Mouse (Mus musculus): ENCODE measurements at regions not wholly inside any gene's neighbourhood (a gene's known extent, or its start where the extent isn't known, plus 50 kb on each side); places are given as distances from the start of the nearest gene placed in this dataset.

DNA sequence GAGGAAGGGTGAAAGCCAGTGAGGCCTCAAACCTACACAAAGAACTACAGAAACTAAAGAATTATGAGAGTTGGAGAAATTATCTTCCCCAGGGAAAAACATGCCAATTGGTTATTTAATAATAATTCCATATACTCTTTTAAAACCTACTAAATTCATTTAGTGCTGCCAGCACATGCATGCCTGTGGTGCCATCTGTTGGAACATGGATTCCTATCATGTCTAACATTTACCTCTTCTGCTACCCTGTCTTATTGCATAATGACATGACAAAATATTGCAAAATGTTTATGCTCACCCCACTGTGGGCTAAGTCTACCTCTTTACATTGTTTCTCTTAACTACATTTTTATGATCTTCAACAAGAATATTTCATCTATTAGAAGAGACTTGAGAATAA, 178.7 kb upstream of the 4933412E24Rik start:
- no peaks in the 10 kb centered on the region for H3K4me1 ChIP-seq (replicated peaks)
- H3K36me3 ChIP-seq = no peaks in the 10 kb centered on the region
- no peak for ATAC-seq
- no peak overlapping the region for H3K9ac ChIP-seq (replicated peaks)
- H3K4me2 ChIP-seq (replicated peaks) = no peak overlapping the region
- H3K27me3 ChIP-seq = no peaks in the 10 kb centered on the region
- H3K4me3 ChIP-seq (replicated peaks) = no peak overlapping the region
- H3K27ac ChIP-seq = no peak overlapping the region
- H3K9me3 ChIP-seq = no peaks in the 10 kb centered on the region

DNA sequence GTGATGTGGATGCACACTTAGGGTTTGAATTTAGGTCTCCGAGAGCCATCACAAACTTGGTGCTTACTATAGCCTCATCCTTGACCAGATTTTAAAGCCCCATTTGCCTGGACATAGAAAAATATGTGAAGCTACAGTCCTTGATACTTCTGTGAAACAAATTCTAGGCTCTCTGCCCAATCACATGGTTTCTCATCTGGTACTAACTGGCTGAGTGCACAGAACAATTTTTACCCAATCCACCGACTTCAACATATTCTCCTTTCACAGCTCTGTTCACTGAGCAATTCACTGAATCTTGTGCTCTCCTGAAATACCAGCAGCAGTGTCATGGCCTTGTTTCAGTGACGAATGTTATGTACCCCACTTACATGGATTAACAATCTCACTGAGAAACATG, 176.7 kb upstream of the 4933412E24Rik start:
- H3K27me3 ChIP-seq = no peaks in the 10 kb centered on the region
- no peak for ATAC-seq
- H3K36me3 ChIP-seq = no peaks in the 10 kb centered on the region

DNA sequence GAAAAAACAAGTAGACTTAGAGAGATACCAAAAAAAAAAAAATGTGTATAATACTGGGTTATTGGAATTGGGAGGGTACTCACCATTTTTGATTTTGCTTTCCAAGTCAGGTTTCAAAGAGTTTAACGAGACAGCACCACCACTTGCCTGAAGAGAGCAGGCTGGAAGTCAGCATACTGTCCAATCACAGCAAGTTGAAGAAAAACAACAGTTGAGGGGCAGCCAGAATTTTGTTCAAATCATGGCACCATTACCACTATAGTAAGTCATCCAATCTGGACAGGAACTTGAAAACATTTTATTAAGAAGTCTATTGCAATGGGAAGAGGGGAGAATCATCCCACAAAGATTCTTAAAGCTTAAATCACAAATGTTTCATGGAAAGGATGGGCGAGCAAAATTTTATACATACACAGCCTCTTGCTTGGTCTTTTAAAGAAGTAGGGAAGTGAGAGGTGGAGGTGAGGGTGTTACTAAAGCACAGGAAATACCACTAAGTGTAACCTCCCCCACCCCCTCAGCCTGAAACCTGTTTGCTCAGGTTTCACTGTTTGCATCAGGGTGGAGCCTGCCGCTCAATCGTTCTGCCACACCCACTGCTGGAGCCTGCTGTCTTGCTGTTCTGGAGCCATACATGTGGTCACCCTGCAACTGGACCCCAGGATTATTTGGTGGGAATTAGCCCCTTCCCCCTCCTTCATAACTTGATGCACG, 170.7 kb upstream of the 4933412E24Rik start:
- H3K9ac ChIP-seq (replicated peaks) = no peak overlapping the region
- WGBS = 70% methylated on average over 5 of the region's 5 CpGs
- ATAC-seq = no peak

More for the DNA sequence above, 176.7 kb upstream of the 4933412E24Rik start:
- no peaks in the 10 kb centered on the region for H3K4me1 ChIP-seq (replicated peaks)
- no peak overlapping the region for H3K27ac ChIP-seq
- no peaks in the 10 kb centered on the region for H3K9me3 ChIP-seq
- H3K9ac ChIP-seq (replicated peaks) = no peak overlapping the region
- H3K4me3 ChIP-seq (replicated peaks) = no peak overlapping the region
- 93% methylated on average over 3 of the region's 3 CpGs for WGBS
- no peak overlapping the region for H3K4me2 ChIP-seq (replicated peaks)

DNA sequence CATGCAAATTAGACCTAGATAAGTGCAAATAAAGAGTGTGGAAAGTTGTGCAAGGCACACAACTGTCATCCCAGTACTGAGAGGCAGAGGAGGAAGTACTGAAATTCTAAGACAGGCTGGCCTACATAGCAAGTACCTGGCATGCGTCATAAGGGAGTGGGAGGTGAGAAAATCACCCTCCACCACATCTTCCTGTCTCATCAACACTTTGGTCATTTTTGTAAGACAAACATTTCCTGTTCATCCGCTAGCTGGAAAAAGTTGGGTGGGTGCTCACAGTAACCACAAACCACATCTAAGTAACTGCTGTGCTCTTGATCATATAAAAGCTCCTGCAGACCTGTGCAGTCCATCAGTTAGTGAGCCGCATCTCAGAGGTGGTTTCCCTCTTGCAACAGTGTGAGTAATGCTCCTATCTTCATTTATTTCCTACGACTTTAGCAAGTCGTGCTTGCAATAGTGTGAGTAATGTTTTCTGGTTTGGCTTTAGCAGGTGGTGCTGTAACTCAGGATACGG, 125.2 kb upstream of the 4933412E24Rik start:
- no peak for ATAC-seq
- no peaks in the 10 kb centered on the region for H3K4me1 ChIP-seq (replicated peaks)
- H3K9me3 ChIP-seq = no peaks in the 10 kb centered on the region
- H3K4me3 ChIP-seq (replicated peaks) = no peak overlapping the region
- no peak overlapping the region for H3K9ac ChIP-seq (replicated peaks)
- WGBS = 93% methylated on average over 6 of the region's 6 CpGs
- no peak overlapping the region for H3K4me2 ChIP-seq (replicated peaks)
- no peak overlapping the region for H3K27ac ChIP-seq
- H3K36me3 ChIP-seq = no peaks in the 10 kb centered on the region
- H3K27me3 ChIP-seq = no peaks in the 10 kb centered on the region

More for the DNA sequence above, 170.7 kb upstream of the 4933412E24Rik start:
- Histone ChIP-seq H3K4me3 (replicated peaks) (no peak overlapping the region), H3K9me3 (no peaks in the 10 kb centered on the region), H3K27me3 (no peaks in the 10 kb centered on the region), H3K36me3 (no peaks in the 10 kb centered on the region), H3K4me2 (replicated peaks) (no peak overlapping the region), H3K27ac (no peak overlapping the region), H3K4me1 (replicated peaks) (no peaks in the 10 kb centered on the region)

DNA sequence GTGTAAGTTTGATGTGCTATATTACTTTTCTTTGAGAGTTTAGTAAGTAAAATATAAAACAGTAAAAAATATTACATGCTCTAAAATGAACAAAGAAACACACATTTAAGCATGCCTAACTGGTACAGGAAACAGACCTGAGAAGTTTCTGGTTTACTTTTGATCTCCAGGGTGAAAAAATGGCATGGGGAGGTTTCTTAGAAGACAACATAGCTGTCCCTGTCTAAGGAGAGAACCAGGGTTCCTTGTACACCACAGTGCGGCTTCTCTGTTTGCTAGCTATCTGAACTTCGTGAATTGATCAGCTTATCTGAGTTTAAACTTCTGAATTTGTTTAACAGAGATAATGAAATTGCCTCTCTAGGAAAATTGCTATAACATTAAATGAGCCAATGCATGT, 120.3 kb upstream of the 4933412E24Rik start:
- 84% methylated on average over 2 of the region's 2 CpGs for WGBS
- Histone ChIP-seq H3K27me3 (no peaks in the 10 kb centered on the region), H3K27ac (no peak overlapping the region), H3K36me3 (no peaks in the 10 kb centered on the region), H3K4me2 (replicated peaks) (no peak overlapping the region), H3K9ac (replicated peaks) (no peak overlapping the region), H3K9me3 (no peaks in the 10 kb centered on the region), H3K4me3 (replicated peaks) (no peak overlapping the region), H3K4me1 (replicated peaks) (no peaks in the 10 kb centered on the region)
- no peak for ATAC-seq

DNA sequence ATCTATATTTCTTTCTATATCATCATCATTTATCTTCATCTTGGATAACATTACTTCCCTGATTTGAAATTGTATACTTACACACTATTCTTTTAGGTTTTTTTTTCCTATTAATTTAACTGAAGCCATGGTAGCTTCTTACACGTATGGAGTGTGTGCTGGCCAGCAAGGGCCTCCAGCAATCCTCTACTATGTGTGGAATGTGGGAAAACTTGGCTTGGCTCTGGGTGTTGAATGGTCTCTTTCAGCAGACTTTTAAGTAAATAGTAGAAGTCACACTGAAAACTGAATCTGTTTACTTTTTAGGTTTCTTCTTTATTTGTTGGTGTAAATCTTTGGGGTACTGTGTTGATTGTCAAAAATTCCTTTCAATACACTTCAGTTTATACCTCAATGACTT, 118.1 kb upstream of the 4933412E24Rik start:
- Histone ChIP-seq H3K27me3 (no peaks in the 10 kb centered on the region), H3K36me3 (no peaks in the 10 kb centered on the region), H3K4me3 (replicated peaks) (no peak overlapping the region), H3K4me1 (replicated peaks) (no peaks in the 10 kb centered on the region), H3K27ac (no peak overlapping the region), H3K9ac (replicated peaks) (no peak overlapping the region), H3K9me3 (no peaks in the 10 kb centered on the region), H3K4me2 (replicated peaks) (no peak overlapping the region)
- 57% methylated on average over 1 of the region's 1 CpGs for WGBS
- ATAC-seq = no peak

DNA sequence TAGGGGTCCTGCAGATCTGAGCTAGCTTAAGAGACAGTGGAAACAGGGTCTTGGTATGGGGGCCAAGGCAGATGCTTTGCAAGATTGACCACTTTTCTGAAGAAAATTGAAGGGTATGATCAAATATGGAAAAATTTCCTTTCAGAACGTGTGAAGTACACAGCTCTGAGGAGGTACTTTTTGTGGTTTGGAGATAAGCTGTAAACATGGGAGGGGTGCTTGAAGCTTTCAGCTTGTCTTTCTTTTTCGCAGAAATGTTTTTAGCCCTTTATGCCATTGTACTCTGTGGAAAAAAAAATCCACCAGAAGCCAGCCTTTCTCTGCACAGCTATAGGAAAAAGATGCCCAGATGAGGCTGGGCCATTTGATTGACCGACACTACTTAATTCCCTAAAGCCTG, 116.3 kb upstream of the 4933412E24Rik start:
- Histone ChIP-seq H3K4me1 (replicated peaks) (no peaks in the 10 kb centered on the region), H3K27ac (no peak overlapping the region), H3K9ac (replicated peaks) (no peak overlapping the region), H3K27me3 (no peaks in the 10 kb centered on the region), H3K36me3 (no peaks in the 10 kb centered on the region), H3K4me2 (replicated peaks) (no peak overlapping the region), H3K4me3 (replicated peaks) (no peak overlapping the region), H3K9me3 (no peaks in the 10 kb centered on the region)
- 81% methylated on average over 3 of the region's 3 CpGs for WGBS
- no peak for ATAC-seq

DNA sequence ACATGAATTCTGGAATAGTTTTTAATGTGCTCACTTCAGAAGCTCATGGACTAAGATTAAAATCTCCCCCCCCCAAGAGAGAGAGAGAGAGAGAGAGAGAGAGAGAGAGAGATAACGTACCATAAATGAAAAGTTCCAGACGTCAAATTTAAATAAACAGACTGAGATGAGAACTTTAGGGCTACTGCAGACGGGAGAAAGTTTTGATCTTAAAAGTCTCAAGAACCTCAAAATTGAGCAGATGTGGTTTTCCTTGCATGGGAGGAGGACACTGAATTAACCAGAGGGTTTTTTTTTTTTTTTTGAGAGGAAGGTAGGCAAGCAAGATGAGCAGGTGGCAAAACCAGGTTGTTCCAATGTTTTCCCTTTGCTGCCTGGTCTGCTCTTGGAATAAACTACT, 108.0 kb upstream of the 4933412E24Rik start:
- Histone ChIP-seq H3K9me3 (no peaks in the 10 kb centered on the region), H3K4me2 (replicated peaks) (no peak overlapping the region), H3K27me3 (no peaks in the 10 kb centered on the region), H3K4me1 (replicated peaks) (no peaks in the 10 kb centered on the region), H3K27ac (no peak overlapping the region), H3K4me3 (replicated peaks) (no peak overlapping the region), H3K36me3 (no peaks in the 10 kb centered on the region), H3K9ac (replicated peaks) (no peak overlapping the region)
- no peak for ATAC-seq
- 89% methylated on average over 3 of the region's 3 CpGs for WGBS

DNA sequence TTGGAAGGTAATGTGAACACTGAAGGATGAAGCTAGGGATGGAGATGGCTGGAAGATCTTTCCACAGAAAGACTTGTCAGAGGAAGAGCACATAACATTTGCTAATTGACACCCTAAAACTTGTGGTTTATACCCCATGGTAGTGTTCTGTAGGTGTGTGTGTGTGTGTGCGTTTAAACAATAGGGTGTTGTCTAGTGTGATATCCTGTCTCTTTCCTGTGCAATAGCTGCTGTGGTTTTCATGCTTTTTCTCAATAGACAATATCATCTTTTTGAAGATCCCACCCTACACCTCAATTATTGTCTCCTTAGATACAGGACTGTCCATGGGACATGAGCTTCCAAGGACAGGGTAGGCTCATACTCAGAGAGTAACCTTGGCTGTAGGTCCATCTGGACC, 103.5 kb upstream of the 4933412E24Rik start:
- Histone ChIP-seq H3K4me3 (replicated peaks) (no peak overlapping the region), H3K9me3 (no peaks in the 10 kb centered on the region), H3K27ac (no peak overlapping the region), H3K4me2 (replicated peaks) (no peak overlapping the region), H3K27me3 (no peaks in the 10 kb centered on the region), H3K36me3 (no peaks in the 10 kb centered on the region), H3K4me1 (replicated peaks) (no peaks in the 10 kb centered on the region), H3K9ac (replicated peaks) (no peak overlapping the region)
- WGBS = 94% methylated on average over 1 of the region's 1 CpGs
- no peak for ATAC-seq

DNA sequence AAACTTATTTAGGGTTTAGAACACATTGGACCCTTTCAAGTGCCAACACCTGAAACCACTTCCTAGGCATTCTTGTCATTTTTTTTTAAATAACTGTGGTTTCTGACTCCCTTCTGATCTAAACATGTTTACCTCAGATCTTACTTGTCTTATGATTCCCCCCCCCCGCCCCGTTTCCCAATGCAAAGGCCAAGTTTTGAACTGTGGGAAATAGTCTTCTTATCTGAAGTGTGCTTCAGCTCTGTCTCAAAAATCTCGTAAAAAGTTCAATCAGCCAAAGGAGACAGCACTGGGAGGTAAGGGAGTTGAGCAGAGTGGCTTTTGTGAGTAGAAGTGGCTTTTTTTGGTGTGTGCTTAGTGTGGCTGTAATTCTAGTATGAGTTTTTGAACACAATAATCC, 95.5 kb upstream of the 4933412E24Rik start:
- H3K27me3 ChIP-seq = no peaks in the 10 kb centered on the region
- no peak overlapping the region for H3K4me3 ChIP-seq (replicated peaks)
- no peaks in the 10 kb centered on the region for H3K9me3 ChIP-seq
- no peak for ATAC-seq
- 88% methylated on average over 3 of the region's 3 CpGs for WGBS
- H3K27ac ChIP-seq = no peak overlapping the region
- H3K4me1 ChIP-seq (replicated peaks) = no peaks in the 10 kb centered on the region
- no peak overlapping the region for H3K4me2 ChIP-seq (replicated peaks)
- H3K36me3 ChIP-seq = no peaks in the 10 kb centered on the region
- no peak overlapping the region for H3K9ac ChIP-seq (replicated peaks)

DNA sequence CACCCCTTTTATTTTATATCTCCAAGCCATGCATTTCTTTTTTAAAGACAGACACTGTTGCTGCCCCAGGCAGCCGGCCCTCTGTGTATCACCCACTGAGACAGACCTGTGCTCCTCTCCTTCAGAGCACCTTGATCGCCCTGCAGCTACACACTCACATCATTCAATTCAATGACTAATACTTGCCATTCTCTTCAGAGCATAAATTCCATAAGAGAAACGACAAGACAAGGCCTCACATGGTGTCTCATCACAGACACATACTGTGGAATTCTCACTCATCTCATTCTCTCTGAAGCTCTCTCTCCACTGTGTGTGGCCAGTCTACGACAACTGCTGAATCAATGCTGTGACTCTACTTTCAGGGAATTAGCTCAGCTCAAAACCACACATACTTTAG, 94.6 kb upstream of the 4933412E24Rik start:
- H3K27ac ChIP-seq = no peak overlapping the region
- no peak overlapping the region for H3K9ac ChIP-seq (replicated peaks)
- no peaks in the 10 kb centered on the region for H3K27me3 ChIP-seq
- H3K9me3 ChIP-seq = no peaks in the 10 kb centered on the region
- WGBS = 89% methylated on average over 4 of the region's 4 CpGs
- no peak overlapping the region for H3K4me3 ChIP-seq (replicated peaks)
- no peaks in the 10 kb centered on the region for H3K36me3 ChIP-seq
- ATAC-seq = no peak
- no peak overlapping the region for H3K4me2 ChIP-seq (replicated peaks)
- no peaks in the 10 kb centered on the region for H3K4me1 ChIP-seq (replicated peaks)

DNA sequence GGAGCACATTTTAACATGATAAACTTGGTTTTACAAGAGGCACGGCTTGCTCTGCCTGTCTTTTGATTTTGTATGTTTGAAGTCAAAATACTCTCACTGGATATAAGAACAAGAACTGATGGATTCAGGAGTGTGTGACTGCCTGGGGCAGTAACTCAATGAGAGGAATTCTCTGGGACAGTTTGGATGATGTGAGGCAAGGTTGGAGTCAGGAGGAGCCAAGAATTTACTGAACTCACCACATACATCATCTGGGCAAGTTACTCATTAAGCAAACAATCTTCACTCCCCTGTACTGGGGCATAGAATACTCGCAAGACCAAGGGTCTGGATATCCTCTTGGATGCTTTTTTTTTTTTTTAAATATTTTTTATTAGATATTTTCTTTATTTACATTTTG, 87.7 kb upstream of the 4933412E24Rik start:
- ATAC-seq = no peak
- H3K4me1 ChIP-seq (replicated peaks) = no peaks in the 10 kb centered on the region
- no peak overlapping the region for H3K9ac ChIP-seq (replicated peaks)
- no peak overlapping the region for H3K4me3 ChIP-seq (replicated peaks)
- H3K36me3 ChIP-seq = no peaks in the 10 kb centered on the region
- no peaks in the 10 kb centered on the region for H3K27me3 ChIP-seq
- H3K4me2 ChIP-seq (replicated peaks) = no peak overlapping the region
- H3K27ac ChIP-seq = no peak overlapping the region
- 89% methylated on average over 2 of the region's 2 CpGs for WGBS
- no peaks in the 10 kb centered on the region for H3K9me3 ChIP-seq
